Mouse (Mus musculus) testis, adult 2 months (tissue): ENCODE measurements at regions not wholly inside any gene's neighbourhood (a gene's known extent, or its start where the extent isn't known, plus 50 kb on each side); places are given as distances from the start of the nearest gene placed in this dataset.

ENCODE experiments used
- CTCF ChIP-seq: fragments of 200-500 bp; IDR thresholded peaks from 2 replicates; pipeline ENCODE4 v1.5.1; 2012; ENCODE audit warnings: low read depth, mild to moderate bottlenecking, inconsistent platforms, low read length, moderate library complexity; ENCODE audit not compliant: control insufficient read depth, insufficient read depth, insufficient replicate concordance
- POLR2A ChIP-seq: fragments of 200-500 bp; IDR thresholded peaks from 2 replicates; pipeline ENCODE4 v1.6.1; 2012; ENCODE audit warnings: low read depth, mild to moderate bottlenecking, inconsistent platforms, low read length, moderate library complexity; ENCODE audit not compliant: control insufficient read depth

DNA sequence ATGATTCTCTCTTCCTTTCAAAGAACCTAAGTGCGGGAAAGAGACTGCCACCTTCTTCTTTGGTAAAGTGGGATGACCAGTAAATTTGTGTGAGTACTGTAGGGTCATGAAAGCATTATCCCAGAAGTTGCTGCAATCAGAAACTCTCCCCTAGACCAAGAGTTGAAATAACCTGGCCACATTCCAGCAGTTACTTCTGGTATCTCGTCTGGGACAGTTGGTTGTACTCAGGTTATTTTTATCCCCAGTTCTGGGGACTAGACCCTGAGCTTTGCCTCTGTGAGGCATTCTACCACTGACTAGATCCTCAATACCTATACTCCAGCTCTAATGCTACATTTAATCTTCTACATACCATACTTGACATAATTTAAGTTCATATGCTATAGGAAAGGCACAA is 259.8 kb upstream of the Camk1g start:
- no peak for TF ChIP-seq POLR2A
- no peak for TF ChIP-seq CTCF
